Mouse (Mus musculus) erythroblast, embryonic 14.5 days (primary cell): Measurements from ENCODE around the gene Igf2r. TPM values are rescaled to one million over a fixed set of nuclear protein-coding genes. Genes with fewer than 3 reads are reported as not detected.

Experiments used
- H3K27me3 ChIP-seq: 2 replicates; pipeline ENCODE4 v1.6.1; 2012; ENCODE audit warnings: inconsistent platforms; ENCODE audit not compliant: control insufficient read depth
- H3K36me3 ChIP-seq: 2 replicates; pipeline ENCODE4 v1.6.1; 2012; ENCODE audit warnings: mild to moderate bottlenecking, inconsistent platforms; ENCODE audit not compliant: control insufficient read depth
- H3K4me1 ChIP-seq: 2 replicates; pipeline ENCODE4 v1.6.1; 2012; ENCODE audit warnings: inconsistent platforms; ENCODE audit not compliant: control insufficient read depth
- H3K4me3 ChIP-seq: replicated peaks from 2 replicates; pipeline ENCODE3; 2012; ENCODE audit warnings: moderate library complexity, mild to moderate bottlenecking, inconsistent platforms
- H3K9me3 ChIP-seq: 2 replicates; pipeline ENCODE4 v1.6.1; 2012; ENCODE audit warnings: low read length, inconsistent platforms, mixed read lengths; ENCODE audit not compliant: control insufficient read depth
- GATA1 ChIP-seq: IDR thresholded peaks from 2 replicates; pipeline ENCODE4 v1.6.1; 2012; ENCODE audit warnings: low read length, inconsistent platforms, mixed read lengths
- TAL1 ChIP-seq: IDR thresholded peaks from 3 replicates; pipeline ENCODE4 v1.6.1; 2012; ENCODE audit warnings: low read length, inconsistent platforms, mixed read lengths
- polyA plus RNA-seq: library from polyadenylated mRNA; stranded (reverse); fragments of >175 nt; gene quantifications from 2 replicates; pipeline ENCODE4 v1.2.3, GENCODE M21; 2012

Gene Igf2r
- polyA plus RNA-seq, 1 experiment, result 0.26 TPM

DNA sequence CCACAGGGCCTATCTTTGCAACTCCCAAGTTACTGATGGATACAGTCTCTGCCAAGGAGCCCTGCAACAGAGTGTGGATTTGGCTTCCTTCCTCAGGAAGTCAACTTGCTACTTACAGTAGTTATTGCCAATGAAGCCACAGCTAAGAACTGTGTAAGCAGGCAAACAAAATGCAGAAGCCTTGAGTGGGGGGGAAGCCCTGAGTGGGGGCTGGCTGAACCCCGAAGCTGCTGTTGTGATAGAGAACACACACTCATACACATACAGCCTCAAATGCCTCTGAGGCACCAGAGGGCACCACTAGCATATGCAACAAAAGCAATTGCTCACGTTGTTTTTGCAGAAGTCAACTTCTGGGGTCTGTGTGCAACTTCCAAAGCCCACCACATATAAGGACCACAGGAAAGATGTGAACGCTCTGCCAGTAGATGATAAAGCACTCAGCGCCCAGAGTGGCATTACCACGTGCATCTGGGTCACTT lies 55.3 kb downstream of the Igf2r start:
- TF ChIP-seq GATA1, result no peak
- TF ChIP-seq TAL1, result no peak
- Histone ChIP-seq H3K9me3 (no peaks in the 10 kb centered on the region), H3K27me3 (no peaks in the 10 kb centered on the region), H3K36me3 (peaks cover 72% of the 10 kb centered on the region), H3K4me1 (peaks cover 3% of the 10 kb centered on the region; the same call in 1 of the 2 replicates), H3K4me3 (no peak overlapping the region)

DNA sequence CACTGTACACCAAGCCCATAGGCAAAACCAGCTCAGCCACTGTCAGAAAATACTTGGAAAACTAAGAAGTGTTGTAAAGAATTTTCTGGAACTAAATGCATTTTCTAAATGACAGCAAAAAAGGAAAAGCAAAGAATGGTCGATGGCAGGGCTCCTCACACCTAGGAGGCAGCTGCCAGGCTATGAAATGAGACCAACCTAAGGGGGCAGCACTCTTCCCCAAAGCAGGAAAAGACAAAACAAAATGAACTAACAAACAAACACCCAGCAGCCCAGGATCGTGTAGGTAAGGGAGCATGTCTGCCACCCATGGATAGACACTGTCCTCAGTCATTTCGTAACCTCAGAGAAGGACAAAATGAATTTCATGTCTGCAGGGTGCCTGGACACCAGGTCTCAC lies 56.5 kb downstream of the Igf2r start:
- TF ChIP-seq TAL1, result no peak
- no peak for TF ChIP-seq GATA1
- Histone ChIP-seq H3K27me3 (no peaks in the 10 kb centered on the region), H3K36me3 (peaks cover 74% of the 10 kb centered on the region), H3K9me3 (no peaks in the 10 kb centered on the region), H3K4me3 (no peak overlapping the region), H3K4me1 (peaks cover 3% of the 10 kb centered on the region; the same call in 1 of the 2 replicates)

DNA sequence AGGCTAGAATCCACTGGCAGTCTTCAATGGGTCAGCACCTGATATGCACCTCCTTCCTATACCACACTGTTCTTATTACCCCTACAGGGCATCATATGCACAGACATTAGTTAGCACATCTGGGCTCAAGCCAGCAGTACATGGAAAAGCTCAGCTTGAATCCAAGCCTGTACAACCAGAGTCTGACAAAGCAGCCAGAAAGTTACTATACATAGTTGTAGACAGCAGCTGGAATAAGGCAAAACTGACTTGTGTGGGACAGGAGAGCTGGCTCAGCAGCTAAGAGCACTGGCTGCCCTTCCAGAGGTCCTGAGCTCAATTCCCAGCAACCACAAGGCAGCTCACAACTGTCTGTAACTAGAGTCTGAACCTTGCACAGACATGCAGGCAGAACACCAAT lies 57.3 kb downstream of the Igf2r start:
- peaks cover 72% of the 10 kb centered on the region for H3K36me3 ChIP-seq
- H3K27me3 ChIP-seq, result no peaks in the 10 kb centered on the region
- TF ChIP-seq GATA1 (no peak), TAL1 (no peak)
- H3K4me1 ChIP-seq, result peaks cover 3% of the 10 kb centered on the region; the same call in 1 of the 2 replicates
- no peaks in the 10 kb centered on the region for H3K9me3 ChIP-seq
- H3K4me3 ChIP-seq, result no peak overlapping the region

DNA sequence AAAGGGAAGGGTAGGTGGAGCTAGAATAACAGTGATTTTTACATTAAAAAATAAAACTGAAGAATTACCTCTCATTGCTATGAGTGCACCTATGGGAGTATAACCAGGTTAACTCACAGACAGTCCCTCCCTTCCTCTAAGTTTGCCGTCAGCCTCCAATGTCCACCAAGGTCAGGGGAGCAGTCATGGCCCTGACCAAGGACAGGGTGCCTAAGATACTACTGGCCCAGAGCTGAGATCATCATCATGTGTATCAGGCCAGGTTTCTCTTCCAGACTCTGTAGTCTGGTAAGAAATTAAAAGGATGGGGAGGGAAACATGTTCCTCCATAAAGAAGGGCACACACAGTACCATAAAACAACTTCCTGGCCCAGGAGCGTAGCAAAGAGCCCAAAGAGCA lies 58.5 kb downstream of the Igf2r start:
- no peaks in the 10 kb centered on the region for H3K27me3 ChIP-seq
- TF ChIP-seq TAL1 (no peak), GATA1 (no peak)
- peaks cover 66% of the 10 kb centered on the region for H3K36me3 ChIP-seq

DNA sequence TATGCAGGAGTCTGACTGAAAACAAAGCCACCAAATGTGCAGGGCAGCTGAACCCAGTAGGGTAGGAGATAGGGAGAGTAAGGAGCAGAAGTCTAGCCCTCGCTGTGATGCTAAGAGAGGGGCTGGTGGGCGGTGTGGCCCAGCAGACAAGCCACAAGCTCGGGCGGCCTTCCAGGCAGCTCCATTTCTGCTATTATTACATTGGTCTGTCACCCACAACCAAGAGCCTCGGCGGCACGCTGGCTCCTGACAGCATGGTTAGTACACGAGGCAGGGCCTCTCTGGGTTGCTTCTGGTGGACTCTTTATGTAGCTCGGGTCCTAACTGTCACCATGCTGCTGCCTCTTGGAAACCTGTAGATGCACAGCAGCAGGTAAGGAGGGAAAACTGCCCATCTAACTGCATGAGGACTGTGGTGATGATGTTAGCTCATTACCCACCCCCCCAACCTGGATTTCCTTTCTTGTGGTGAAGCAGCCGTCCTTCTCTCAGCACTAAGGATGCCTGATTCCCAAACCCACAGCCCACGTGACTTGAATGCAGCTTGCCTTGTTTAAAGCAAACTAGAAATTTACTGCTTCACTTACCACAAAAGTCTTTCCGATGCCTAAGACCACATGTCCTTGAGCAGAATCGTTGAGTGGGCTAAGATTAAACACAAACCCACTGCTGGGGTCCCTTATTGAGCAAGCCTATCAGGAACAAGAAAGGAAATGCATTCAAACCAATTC lies 59.2 kb downstream of the Igf2r start:
- H3K4me1 ChIP-seq, result peaks cover under 1% of the 10 kb centered on the region; the same call in 1 of the 2 replicates
- H3K27me3 ChIP-seq, result no peaks in the 10 kb centered on the region
- no peak overlapping the region for H3K4me3 ChIP-seq
- no peaks in the 10 kb centered on the region for H3K9me3 ChIP-seq
- H3K36me3 ChIP-seq, result peaks cover 62% of the 10 kb centered on the region
- no peak for TF ChIP-seq GATA1
- TF ChIP-seq TAL1, result no peak

More for the DNA sequence above, 58.5 kb downstream of the Igf2r start:
- H3K4me3 ChIP-seq, result no peak overlapping the region
- peaks cover 2% of the 10 kb centered on the region; the same call in 1 of the 2 replicates for H3K4me1 ChIP-seq
- H3K9me3 ChIP-seq, result no peaks in the 10 kb centered on the region

DNA sequence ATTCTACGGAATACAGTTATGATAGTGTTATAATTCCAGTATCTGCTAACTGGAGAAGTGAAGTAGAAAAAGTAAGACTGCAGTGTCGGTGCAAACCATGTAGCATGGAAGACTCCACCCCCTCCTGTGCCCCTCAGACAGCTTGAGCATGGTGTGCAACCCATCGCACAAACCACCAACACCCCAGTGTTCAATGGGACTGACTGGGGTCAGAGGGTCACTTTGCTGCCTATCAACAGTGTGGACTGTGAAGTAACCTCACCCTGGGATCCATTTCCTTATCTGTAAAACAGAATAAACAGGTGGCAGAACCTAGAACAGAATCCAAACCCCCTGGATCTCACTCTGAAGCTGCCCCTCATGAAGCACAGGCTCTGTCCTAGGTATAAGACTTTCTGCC lies 61.1 kb downstream of the Igf2r start:
- Histone ChIP-seq H3K27me3 (0 out of 2 replicates have a peak, but pooled peaks cover 3% of the 10 kb centered on the region), H3K36me3 (peaks cover 59% of the 10 kb centered on the region)
- TF ChIP-seq TAL1, result no peak

DNA sequence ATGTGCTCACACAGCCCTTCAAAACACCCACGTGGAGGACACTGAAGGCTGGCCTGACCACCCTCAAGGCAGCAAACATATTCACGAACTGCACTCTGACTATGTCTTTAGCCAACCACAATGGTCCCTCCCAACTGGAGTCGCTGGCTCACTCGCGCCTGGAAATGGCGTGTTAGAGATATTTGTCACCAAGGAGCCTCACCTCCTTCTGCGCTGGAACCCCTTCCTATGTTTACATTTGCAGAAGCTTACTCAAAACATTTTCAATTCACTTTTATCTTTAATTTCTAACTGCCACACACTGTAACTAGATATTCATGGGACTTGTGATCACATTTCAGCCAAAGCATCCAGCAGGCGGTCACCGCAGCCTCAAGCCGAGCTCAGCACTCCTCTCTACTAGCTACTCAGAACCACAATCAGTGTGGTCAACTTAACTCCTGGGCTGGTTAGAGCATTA lies 62.8 kb downstream of the Igf2r start:
- Histone ChIP-seq H3K9me3 (no peaks in the 10 kb centered on the region), H3K4me1 (no peaks in the 10 kb centered on the region), H3K36me3 (peaks cover 64% of the 10 kb centered on the region), H3K27me3 (0 out of 2 replicates have a peak, but pooled peaks cover 3% of the 10 kb centered on the region), H3K4me3 (no peak overlapping the region)
- TF ChIP-seq GATA1, result no peak
- no peak for TF ChIP-seq TAL1

More for the DNA sequence above, 61.1 kb downstream of the Igf2r start:
- H3K4me1 ChIP-seq, result no peaks in the 10 kb centered on the region
- H3K9me3 ChIP-seq, result no peaks in the 10 kb centered on the region
- H3K4me3 ChIP-seq, result no peak overlapping the region

DNA sequence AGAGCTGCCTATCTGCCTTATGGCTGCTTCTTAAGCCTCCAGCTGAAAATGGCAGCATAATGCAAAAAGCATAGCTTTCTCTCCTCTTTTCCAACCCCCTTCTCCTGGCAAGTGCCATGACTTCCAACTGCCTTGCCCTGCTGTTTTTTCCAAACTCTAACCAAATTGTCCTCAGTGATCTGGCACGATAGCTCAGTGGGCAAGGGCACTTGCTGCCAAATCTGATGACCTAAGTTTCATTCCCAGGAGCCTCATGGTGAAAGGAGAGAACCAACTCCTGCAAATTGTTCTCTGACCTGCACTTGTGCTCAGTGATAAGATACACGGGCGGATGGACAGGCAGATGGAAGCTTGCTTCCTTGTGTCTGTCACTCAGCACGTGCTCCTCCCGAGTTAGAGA lies 66.6 kb downstream of the Igf2r start:
- H3K4me3 ChIP-seq, result no peak overlapping the region
- H3K4me1 ChIP-seq, result no peaks in the 10 kb centered on the region
- TF ChIP-seq GATA1 (no peak), TAL1 (no peak)
- H3K36me3 ChIP-seq, result peaks cover 75% of the 10 kb centered on the region
- 0 out of 2 replicates have a peak, but pooled peaks cover 3% of the 10 kb centered on the region for H3K27me3 ChIP-seq
- no peaks in the 10 kb centered on the region for H3K9me3 ChIP-seq

DNA sequence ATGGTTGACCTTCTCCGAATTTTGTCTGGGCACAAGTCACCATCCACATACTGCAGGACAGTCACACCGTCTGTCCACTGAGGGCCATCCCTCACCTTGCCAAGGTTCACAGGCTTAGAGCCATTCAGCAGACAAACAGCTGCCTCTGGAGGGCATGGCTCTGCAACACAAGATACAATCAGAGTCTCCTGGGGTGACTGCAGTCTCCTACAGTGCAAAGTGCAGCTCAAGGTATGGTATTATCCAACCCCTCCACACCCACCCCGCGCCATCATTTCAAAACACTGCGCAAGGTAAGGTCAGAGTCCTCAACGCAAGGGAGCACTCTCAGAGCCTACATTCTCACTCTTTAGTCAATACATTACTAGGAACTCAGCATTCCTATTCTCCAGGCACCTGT lies 69.1 kb downstream of the Igf2r start:
- Histone ChIP-seq H3K4me1 (no peaks in the 10 kb centered on the region), H3K27me3 (0 out of 2 replicates have a peak, but pooled peaks cover 3% of the 10 kb centered on the region), H3K9me3 (no peaks in the 10 kb centered on the region), H3K4me3 (no peak overlapping the region), H3K36me3 (peaks cover 86% of the 10 kb centered on the region)
- no peak for TF ChIP-seq GATA1
- no peak for TF ChIP-seq TAL1

DNA sequence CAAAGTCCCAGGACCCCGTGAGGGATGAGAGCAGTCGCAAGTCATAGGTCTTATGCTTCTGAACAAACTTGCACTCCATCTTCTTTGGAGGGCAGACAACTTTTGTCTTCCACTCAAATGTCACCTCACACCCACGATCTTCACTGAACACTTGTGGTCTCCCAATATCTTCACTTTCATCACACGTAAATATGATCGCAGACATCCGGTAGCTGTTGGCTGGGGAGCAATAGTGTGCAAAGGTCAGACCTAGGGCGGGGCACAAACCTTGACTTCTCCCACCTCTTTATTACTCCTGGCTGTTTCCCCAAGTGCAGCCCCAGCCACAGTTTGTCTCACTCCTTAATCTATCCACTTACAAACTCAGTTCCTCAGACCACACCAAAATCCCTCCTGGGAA lies 77.6 kb downstream of the Igf2r start:
- no peak overlapping the region for H3K4me3 ChIP-seq
- no peaks in the 10 kb centered on the region for H3K27me3 ChIP-seq
- no peak for TF ChIP-seq TAL1
- no peak for TF ChIP-seq GATA1
- no peaks in the 10 kb centered on the region for H3K4me1 ChIP-seq
- no peaks in the 10 kb centered on the region for H3K9me3 ChIP-seq
- H3K36me3 ChIP-seq, result peaks cover 89% of the 10 kb centered on the region
